Mouse (Mus musculus) embryonic fibroblast, embryonic 13.5 days (primary cell): ENCODE data around the gene Ankrd12.

Experiments used
- CTCF ChIP-seq: IDR thresholded peaks from 2 replicates; pipeline ENCODE4 v1.5.1; 2011; ENCODE audit warnings: mild to moderate bottlenecking, control low read depth, low read length, moderate library complexity, borderline replicate concordance; ENCODE audit not compliant: insufficient read depth
- POLR2A ChIP-seq: IDR thresholded peaks from 2 replicates; pipeline ENCODE4 v1.6.1; 2011; ENCODE audit warnings: low read depth, mild to moderate bottlenecking, control low read depth, low read length, moderate library complexity

DNA sequence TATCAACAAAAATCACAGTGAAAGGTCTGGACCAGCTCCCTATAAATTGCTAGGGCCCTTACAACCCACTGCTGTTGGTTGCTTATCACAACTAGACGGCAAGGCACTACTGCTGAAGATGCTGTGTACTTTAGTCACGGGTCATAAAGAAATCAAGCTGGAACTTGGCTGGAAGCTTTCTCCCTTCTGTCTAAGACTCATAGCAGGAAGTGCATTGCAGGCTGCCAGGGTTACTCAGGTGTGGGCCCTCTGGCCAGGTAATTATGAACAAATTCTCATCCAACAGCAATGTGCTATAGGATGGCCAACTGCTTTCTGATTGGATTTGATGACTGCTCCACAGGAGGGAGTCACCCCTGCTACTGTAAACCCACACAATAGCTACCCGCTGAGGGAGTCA is 117.9 kb downstream of the Ankrd12 start:
- TF ChIP-seq CTCF (no peak), POLR2A (no peak)
